Mouse (Mus musculus): ENCODE results near the gene Clic3. TPM values are rescaled to one million over a fixed set of nuclear protein-coding genes. Genes with fewer than 3 reads are reported as not detected.

Clic3 gene
- total and polyA plus RNA-seq, 2 experiments from 2014 or later: 0.48 to 3.6 TPM

GRCm38 (mm10) chr2:25501593-25502486 is 45.2 kb downstream of the Clic3 start, which contains the start of gene C8g:
Gene C8g (minus strand): TSS chr2:25501719.
- Histone ChIP-seq H3K4me2 (ENCODE audit: low read depth) (peak within 1 kb of the TSS; percentile 97), H3K36me3 (ENCODE audit: insufficient read depth) (peaks cover 35% of the 10 kb centered on the region), H3K4me3 (ENCODE audit: low read depth, low read length) (peak within 1 kb of the TSS; percentile 71), H3K4me1 (ENCODE audit: insufficient read depth) (peaks cover 9% of the 10 kb centered on the region), H3K9ac (peak within 1 kb of the TSS; percentile 95), H3K27ac (ENCODE audit: low read depth, low read length) (peak within 1 kb of the TSS; percentile 65), H3K27me3 (ENCODE audit: insufficient read depth, low read length) (no peaks in the 10 kb centered on the region), H3K9me3 (ENCODE audit: low read length) (no peaks in the 10 kb centered on the region)
- no peak for TF ChIP-seq CTCF (IDR thresholded peaks at IDR 0.05; ENCODE audit: low read depth)
- ATAC-seq (no peak), DNase-seq (no peak)
- WGBS: 74% methylated on average over 20 of the region's 20 CpGs

DNA sequence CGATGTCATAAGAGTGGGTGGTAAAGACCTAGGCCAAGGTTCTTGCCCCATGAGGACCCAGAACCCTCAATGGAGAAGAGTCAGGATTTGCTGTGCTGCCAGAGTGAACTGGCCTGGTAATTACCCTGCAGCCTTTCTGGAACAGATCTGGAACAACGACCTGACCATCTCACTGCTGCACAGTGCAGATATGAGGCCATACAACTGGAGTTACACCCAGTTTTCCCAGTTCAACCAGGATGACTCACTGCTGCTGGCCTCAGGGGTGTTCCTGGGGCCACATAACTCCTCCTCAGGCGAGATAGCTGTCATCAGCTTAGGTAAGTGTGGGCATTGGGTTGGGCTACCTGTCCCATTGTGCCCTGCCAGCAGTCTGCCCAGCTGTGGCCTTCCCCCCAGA is 46.1 kb downstream of the Clic3 start:
- Histone ChIP-seq H3K27me3 (ENCODE audit: insufficient read depth, low read length) (no peaks in the 10 kb centered on the region), H3K4me2 (ENCODE audit: low read depth) (no peak overlapping the region), H3K27ac (ENCODE audit: low read depth, low read length) (no peak overlapping the region), H3K4me1 (ENCODE audit: insufficient read depth) (peaks cover 9% of the 10 kb centered on the region), H3K36me3 (ENCODE audit: insufficient read depth) (peaks cover 35% of the 10 kb centered on the region), H3K4me3 (ENCODE audit: low read depth, low read length) (no peak overlapping the region), H3K9me3 (ENCODE audit: low read length) (no peaks in the 10 kb centered on the region), H3K9ac (no peak overlapping the region)
- ATAC-seq (no peak), DNase-seq (no peak)
- no peak for TF ChIP-seq CTCF (IDR thresholded peaks at IDR 0.05; ENCODE audit: low read depth)
- 87% methylated on average over 3 of the region's 3 CpGs for WGBS

DNA sequence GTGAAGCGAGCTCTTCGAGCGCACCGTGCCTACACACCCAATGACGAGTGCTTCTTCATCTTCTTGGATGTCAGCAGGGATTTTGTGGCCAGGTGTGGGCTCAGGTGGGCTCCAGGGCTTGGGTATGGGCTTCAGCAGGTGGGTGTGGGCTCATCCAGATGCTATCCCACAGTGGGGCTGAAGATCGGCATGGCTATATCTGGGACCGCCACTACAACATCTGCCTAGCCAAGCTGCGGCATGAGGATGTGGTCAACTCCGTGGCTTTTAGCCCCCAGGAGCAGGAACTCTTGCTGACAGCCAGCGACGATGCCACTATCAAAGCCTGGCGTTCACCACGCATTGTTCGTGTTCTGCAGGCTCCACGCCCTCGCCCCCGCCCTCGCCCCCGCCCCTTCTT is 47.9 kb downstream of the Clic3 start:
- H3K4me1 ChIP-seq (ENCODE audit: insufficient read depth): peaks cover 9% of the 10 kb centered on the region
- no peak overlapping the region for H3K9ac ChIP-seq
- WGBS: 97% methylated on average over 19 of the region's 19 CpGs
- TF ChIP-seq CTCF (IDR thresholded peaks at IDR 0.05; ENCODE audit: low read depth): no peak
- H3K27me3 ChIP-seq (ENCODE audit: insufficient read depth, low read length): no peaks in the 10 kb centered on the region
- ATAC-seq: no peak
- H3K4me3 ChIP-seq (ENCODE audit: low read depth, low read length): no peak overlapping the region
- H3K36me3 ChIP-seq (ENCODE audit: insufficient read depth): peaks cover 35% of the 10 kb centered on the region
- no peak overlapping the region for H3K4me2 ChIP-seq (ENCODE audit: low read depth)
- no peak overlapping the region for H3K27ac ChIP-seq (ENCODE audit: low read depth, low read length)
- no peak for DNase-seq
- no peaks in the 10 kb centered on the region for H3K9me3 ChIP-seq (ENCODE audit: low read length)

- H3K4me3 ChIP-seq (ENCODE audit: low read depth, low read length): no peak overlapping the region
- 95% methylated on average over 1 of the region's 1 CpGs for WGBS
- peaks cover 9% of the 10 kb centered on the region for H3K4me1 ChIP-seq (ENCODE audit: insufficient read depth)
- peaks cover 35% of the 10 kb centered on the region for H3K36me3 ChIP-seq (ENCODE audit: insufficient read depth)
- H3K4me2 ChIP-seq (ENCODE audit: low read depth): no peak overlapping the region
- DNase-seq (no peak), ATAC-seq (no peak)
- H3K9me3 ChIP-seq (ENCODE audit: low read length): no peaks in the 10 kb centered on the region
- H3K27me3 ChIP-seq (ENCODE audit: insufficient read depth, low read length): no peaks in the 10 kb centered on the region
- no peak for TF ChIP-seq CTCF (IDR thresholded peaks at IDR 0.05; ENCODE audit: low read depth)
- H3K27ac ChIP-seq (ENCODE audit: low read depth, low read length): no peak overlapping the region
- H3K9ac ChIP-seq: no peak overlapping the region
Observed at GRCm38 (mm10) chr2:25505000-25505399, 48.4 kb downstream of the Clic3 start.

GRCm38 (mm10) chr2:25505860-25506259 is 49.2 kb downstream of the Clic3 start:
- Histone ChIP-seq H3K4me1 (ENCODE audit: insufficient read depth) (peaks cover 9% of the 10 kb centered on the region), H3K9me3 (ENCODE audit: low read length) (no peaks in the 10 kb centered on the region), H3K27ac (ENCODE audit: low read depth, low read length) (no peak overlapping the region), H3K4me3 (ENCODE audit: low read depth, low read length) (no peak overlapping the region), H3K9ac (no peak overlapping the region), H3K36me3 (ENCODE audit: insufficient read depth) (peaks cover 35% of the 10 kb centered on the region), H3K4me2 (ENCODE audit: low read depth) (no peak overlapping the region), H3K27me3 (ENCODE audit: insufficient read depth, low read length) (no peaks in the 10 kb centered on the region)
- no peak for ATAC-seq
- no peak for TF ChIP-seq CTCF (IDR thresholded peaks at IDR 0.05; ENCODE audit: low read depth)
- no peak for DNase-seq
- WGBS: 93% methylated on average over 4 of the region's 4 CpGs

GRCm38 (mm10) chr2:25506964-25507363 is 50.3 kb downstream of the Clic3 start:
- Histone ChIP-seq H3K9me3 (ENCODE audit: low read length) (no peaks in the 10 kb centered on the region), H3K27ac (ENCODE audit: low read depth, low read length) (no peak overlapping the region), H3K4me2 (ENCODE audit: low read depth) (no peak overlapping the region), H3K4me3 (ENCODE audit: low read depth, low read length) (no peak overlapping the region), H3K4me1 (ENCODE audit: insufficient read depth) (peaks cover 1% of the 10 kb centered on the region; the same call in 1 of the 2 replicates), H3K36me3 (ENCODE audit: insufficient read depth) (peaks cover 35% of the 10 kb centered on the region), H3K27me3 (ENCODE audit: insufficient read depth, low read length) (no peaks in the 10 kb centered on the region), H3K9ac (no peak overlapping the region)
- 35% methylated on average over 5 of the region's 5 CpGs for WGBS
- ATAC-seq (no peak), DNase-seq (no peak)
- TF ChIP-seq CTCF (IDR thresholded peaks at IDR 0.05; ENCODE audit: low read depth): peak; percentile 52

Small RNA genes lying within 50 kb of the gene (microRNA-seq; reads per million reads assigned to microRNA genes)
- 0.77 to 1.6 reads per million in 2 experiments for gene Mir3087

Other genes with a start within 250 kb of the Clic3 start
Only the 30 nearest of the 44 such genes appear.
- gene Tprn, start 194.2 kb upstream of the Clic3 start, total RNA-seq (2014; rRNA removed): 15.2 and 18.1 TPM in 2 replicates
- gene Tprn, start 194.2 kb upstream of the Clic3 start, polyA plus RNA-seq (2015; fragmentation: Nextera tagmentation; extraction: Ambion mirVana): 16.4 and 18.8 TPM in 2 replicates
- gene Ssna1, start 184.4 kb upstream of the Clic3 start, total RNA-seq (2014; rRNA removed): 108 and 127 TPM in 2 replicates
- gene Ssna1, start 184.4 kb upstream of the Clic3 start, polyA plus RNA-seq (2015; fragmentation: Nextera tagmentation; extraction: Ambion mirVana): 189 and 195 TPM in 2 replicates
- gene Anapc2, start 184.4 kb upstream of the Clic3 start, total RNA-seq (2014; rRNA removed): 30.2 and 37.9 TPM in 2 replicates
- gene Anapc2, start 184.4 kb upstream of the Clic3 start, polyA plus RNA-seq (2015; fragmentation: Nextera tagmentation; extraction: Ambion mirVana): 90.7 and 108 TPM in 2 replicates
- gene Tmem210, start 168.7 kb upstream of the Clic3 start, total RNA-seq (2014; rRNA removed): not detected in 2 replicates
- not detected in 2 replicates for gene Tmem210, start 168.7 kb upstream of the Clic3 start, polyA plus RNA-seq (2015; fragmentation: Nextera tagmentation; extraction: Ambion mirVana)
- gene Lrrc26, start 166.9 kb upstream of the Clic3 start, total RNA-seq (2014; rRNA removed): not detected in 2 replicates
- 0.15 TPM in 1 of 2 replicates, not detected in the other for gene Lrrc26, start 166.9 kb upstream of the Clic3 start, polyA plus RNA-seq (2015; fragmentation: Nextera tagmentation; extraction: Ambion mirVana)
- 77.3 and 88.5 TPM in 2 replicates for gene Grin1, start 137.7 kb upstream of the Clic3 start, total RNA-seq (2014; rRNA removed)
- gene Grin1, start 137.7 kb upstream of the Clic3 start, polyA plus RNA-seq (2015; fragmentation: Nextera tagmentation; extraction: Ambion mirVana): 46.9 and 58.2 TPM in 2 replicates
- 54.0 and 66.1 TPM in 2 replicates for gene Man1b1, start 124.5 kb upstream of the Clic3 start, total RNA-seq (2014; rRNA removed)
- 35.5 and 43.8 TPM in 2 replicates for gene Man1b1, start 124.5 kb upstream of the Clic3 start, polyA plus RNA-seq (2015; fragmentation: Nextera tagmentation; extraction: Ambion mirVana)
- gene Dpp7, start 100.5 kb upstream of the Clic3 start, total RNA-seq (2014; rRNA removed): 17.4 and 21.7 TPM in 2 replicates
- gene Dpp7, start 100.5 kb upstream of the Clic3 start, polyA plus RNA-seq (2015; fragmentation: Nextera tagmentation; extraction: Ambion mirVana): 15.3 and 19.8 TPM in 2 replicates
- 4.1 and 5.2 TPM in 2 replicates for gene Uap1l1, start 91.2 kb upstream of the Clic3 start, total RNA-seq (2014; rRNA removed)
- gene Uap1l1, start 91.2 kb upstream of the Clic3 start, polyA plus RNA-seq (2015; fragmentation: Nextera tagmentation; extraction: Ambion mirVana): 10.4 and 11.9 TPM in 2 replicates
- 13.2 and 13.9 TPM in 2 replicates for gene Sapcd2, start 84.5 kb upstream of the Clic3 start, total RNA-seq (2014; rRNA removed)
- gene Sapcd2, start 84.5 kb upstream of the Clic3 start, polyA plus RNA-seq (2015; fragmentation: Nextera tagmentation; extraction: Ambion mirVana): 9.5 and 12.7 TPM in 2 replicates
- 8.2 and 13.5 TPM in 2 replicates for gene Entpd2, start 61.0 kb upstream of the Clic3 start, total RNA-seq (2014; rRNA removed)
- gene Entpd2, start 61.0 kb upstream of the Clic3 start, polyA plus RNA-seq (2015; fragmentation: Nextera tagmentation; extraction: Ambion mirVana): 14.2 and 18.2 TPM in 2 replicates
- 179 and 188 TPM in 2 replicates for gene Npdc1, start 57.5 kb upstream of the Clic3 start, total RNA-seq (2014; rRNA removed)
- 413 and 442 TPM in 2 replicates for gene Npdc1, start 57.5 kb upstream of the Clic3 start, polyA plus RNA-seq (2015; fragmentation: Nextera tagmentation; extraction: Ambion mirVana)
- gene Fut7, start 33.6 kb upstream of the Clic3 start, total RNA-seq (2014; rRNA removed): 1.3 TPM in 1 of 2 replicates, not detected in the other
- gene Fut7, start 33.6 kb upstream of the Clic3 start, polyA plus RNA-seq (2015; fragmentation: Nextera tagmentation; extraction: Ambion mirVana): 0.17 and 0.23 TPM in 2 replicates
- gene Abca2, start 28.1 kb upstream of the Clic3 start, total RNA-seq (2014; rRNA removed): 51.5 and 67.4 TPM in 2 replicates
- gene Abca2, start 28.1 kb upstream of the Clic3 start, polyA plus RNA-seq (2015; fragmentation: Nextera tagmentation; extraction: Ambion mirVana): 8.8 and 10.5 TPM in 2 replicates
- gene Paxx, start 4.3 kb downstream of the Clic3 start, total RNA-seq (2014; rRNA removed): 154 and 164 TPM in 2 replicates
- 151 and 154 TPM in 2 replicates for gene Paxx, start 4.3 kb downstream of the Clic3 start, polyA plus RNA-seq (2015; fragmentation: Nextera tagmentation; extraction: Ambion mirVana)
- gene Ptgds, start 13.2 kb downstream of the Clic3 start, total RNA-seq (2014; rRNA removed): 1,270 and 1,729 TPM in 2 replicates
- gene Ptgds, start 13.2 kb downstream of the Clic3 start, polyA plus RNA-seq (2015; fragmentation: Nextera tagmentation; extraction: Ambion mirVana): 1,561 and 1,919 TPM in 2 replicates
- not detected in 2 replicates for gene Lcn12, start 37.1 kb downstream of the Clic3 start, total RNA-seq (2014; rRNA removed)
- not detected in 2 replicates for gene Lcn12, start 37.1 kb downstream of the Clic3 start, polyA plus RNA-seq (2015; fragmentation: Nextera tagmentation; extraction: Ambion mirVana)
- gene Fbxw5, start 43.9 kb downstream of the Clic3 start, total RNA-seq (2014; rRNA removed): 120 and 140 TPM in 2 replicates
- 93.8 and 116 TPM in 2 replicates for gene Fbxw5, start 43.9 kb downstream of the Clic3 start, polyA plus RNA-seq (2015; fragmentation: Nextera tagmentation; extraction: Ambion mirVana)
- gene C8g, start 44.9 kb downstream of the Clic3 start, total RNA-seq (2014; rRNA removed): 0.85 and 2.4 TPM in 2 replicates
- 4.0 and 4.3 TPM in 2 replicates for gene C8g, start 44.9 kb downstream of the Clic3 start, polyA plus RNA-seq (2015; fragmentation: Nextera tagmentation; extraction: Ambion mirVana)
- 8.0 and 9.6 TPM in 2 replicates for gene Traf2, start 90.1 kb downstream of the Clic3 start, total RNA-seq (2014; rRNA removed)
- 7.8 and 9.2 TPM in 2 replicates for gene Traf2, start 90.1 kb downstream of the Clic3 start, polyA plus RNA-seq (2015; fragmentation: Nextera tagmentation; extraction: Ambion mirVana)
- 151 and 174 TPM in 2 replicates for gene Edf1, start 101.0 kb downstream of the Clic3 start, total RNA-seq (2014; rRNA removed)
- 368 and 392 TPM in 2 replicates for gene Edf1, start 101.0 kb downstream of the Clic3 start, polyA plus RNA-seq (2015; fragmentation: Nextera tagmentation; extraction: Ambion mirVana)
- 1.0 and 9.0 TPM in 2 replicates for gene Mamdc4, start 118.0 kb downstream of the Clic3 start, total RNA-seq (2014; rRNA removed)
- gene Mamdc4, start 118.0 kb downstream of the Clic3 start, polyA plus RNA-seq (2015; fragmentation: Nextera tagmentation; extraction: Ambion mirVana): 0.21 and 0.26 TPM in 2 replicates
- 33.7 and 43.2 TPM in 2 replicates for gene Phpt1, start 118.4 kb downstream of the Clic3 start, total RNA-seq (2014; rRNA removed)
- gene Phpt1, start 118.4 kb downstream of the Clic3 start, polyA plus RNA-seq (2015; fragmentation: Nextera tagmentation; extraction: Ambion mirVana): 171 and 185 TPM in 2 replicates
- gene Ajm1, start 124.9 kb downstream of the Clic3 start, total RNA-seq (2014; rRNA removed): 13.5 and 16.0 TPM in 2 replicates
- 11.3 and 13.7 TPM in 2 replicates for gene Ajm1, start 124.9 kb downstream of the Clic3 start, polyA plus RNA-seq (2015; fragmentation: Nextera tagmentation; extraction: Ambion mirVana)
- 68.2 and 79.3 TPM in 2 replicates for gene Rabl6, start 151.7 kb downstream of the Clic3 start, total RNA-seq (2014; rRNA removed)
- 51.8 and 54.9 TPM in 2 replicates for gene Rabl6, start 151.7 kb downstream of the Clic3 start, polyA plus RNA-seq (2015; fragmentation: Nextera tagmentation; extraction: Ambion mirVana)
- gene Ccdc183, start 160.8 kb downstream of the Clic3 start, total RNA-seq (2014; rRNA removed): not detected in 2 replicates
- gene Ccdc183, start 160.8 kb downstream of the Clic3 start, polyA plus RNA-seq (2015; fragmentation: Nextera tagmentation; extraction: Ambion mirVana): 0.36 TPM in 2 replicates
- gene Tmem141, start 165.2 kb downstream of the Clic3 start, total RNA-seq (2014; rRNA removed): 39.4 and 49.5 TPM in 2 replicates
- 41.9 and 42.7 TPM in 2 replicates for gene Tmem141, start 165.2 kb downstream of the Clic3 start, polyA plus RNA-seq (2015; fragmentation: Nextera tagmentation; extraction: Ambion mirVana)
- 3.3 and 4.7 TPM in 2 replicates for gene Fcna, start 171.2 kb downstream of the Clic3 start, total RNA-seq (2014; rRNA removed)
- 5.2 and 6.7 TPM in 2 replicates for gene Fcna, start 171.2 kb downstream of the Clic3 start, polyA plus RNA-seq (2015; fragmentation: Nextera tagmentation; extraction: Ambion mirVana)
- not detected in 2 replicates for gene Lcn8, start 196.3 kb downstream of the Clic3 start, total RNA-seq (2014; rRNA removed)
- not detected in 2 replicates for gene Lcn8, start 196.3 kb downstream of the Clic3 start, polyA plus RNA-seq (2015; fragmentation: Nextera tagmentation; extraction: Ambion mirVana)
- not detected in 2 replicates for gene Lcn5, start 201.1 kb downstream of the Clic3 start, total RNA-seq (2014; rRNA removed)
- gene Lcn5, start 201.1 kb downstream of the Clic3 start, polyA plus RNA-seq (2015; fragmentation: Nextera tagmentation; extraction: Ambion mirVana): not detected in 2 replicates